Mouse (Mus musculus) liver, postnatal 0 days (tissue): Measurements from ENCODE around the gene Hmg20b.

Experiments
- CTCF ChIP-seq: sonication (generic); IDR thresholded peaks from 2 replicates; pipeline ENCODE4 v1.5.1; 2016; ENCODE audit warnings: antibody characterized with exemption, low read depth
- EP300 ChIP-seq: IDR thresholded peaks from 2 replicates; pipeline ENCODE4 v1.6.1; 2016; ENCODE audit warnings: antibody characterized with exemption, low read depth, mild to moderate bottlenecking

DNA sequence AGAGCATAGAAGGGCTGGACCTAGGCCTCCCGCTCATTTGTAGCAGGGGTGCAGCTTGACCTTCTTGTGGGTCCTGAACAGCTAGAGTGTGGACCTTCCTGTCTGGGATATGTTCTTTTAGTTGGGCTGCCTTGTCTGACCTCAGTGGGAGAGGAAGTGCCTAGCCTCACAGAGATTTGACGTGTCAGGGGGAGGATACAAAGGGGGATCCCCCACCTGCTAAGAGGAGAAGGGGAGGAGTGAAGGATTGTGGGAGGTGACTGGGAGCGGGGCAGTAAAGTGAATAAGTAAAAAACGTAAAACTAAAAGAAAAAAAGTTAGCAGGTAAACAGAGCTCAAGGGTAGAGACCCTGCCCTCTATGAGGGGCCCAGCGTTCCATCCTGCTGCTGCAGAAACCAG, 40.7 kb downstream of the Hmg20b start:
- TF ChIP-seq CTCF: no peak
- TF ChIP-seq EP300: no peak
